Mouse (Mus musculus) liver, embryonic 11.5 days (tissue): Measurements from ENCODE around the gene Slc3a1. TPM values are rescaled to one million over a fixed set of nuclear protein-coding genes. Genes with fewer than 3 reads are reported as not detected.
A peak's percentile ranks its signal among the peaks of the same experiment; 100 is the strongest.

Source experiments
- ATAC-seq: fragments of 200-750 bp; cut with Nextera tagmentation; replicated peaks from 2 replicates; pipeline ENCODE4 v1.8.0; 2017; ENCODE audit warnings: moderate number of reproducible peaks, mild to moderate bottlenecking, moderate TSS enrichment, moderate library complexity; ENCODE audit not compliant: low FRiP score
- DNase-seq: peaks from one replicate; pipeline ENCODE4 v3.0.0-alpha.2; 2017; ENCODE audit warnings: low spot score
- H3K27ac ChIP-seq: fragments of 300-500 bp; sonication (generic); 2 replicates; pipeline ENCODE4 v1.5.1; 2014; ENCODE audit warnings: mild to moderate bottlenecking, low read depth, low read length, control low read depth
- H3K27me3 ChIP-seq: fragments of 300-500 bp; sonication (generic); replicated peaks from 2 replicates; pipeline ENCODE4 v1.6.1; 2014; ENCODE audit warnings: low read length, mixed read lengths; ENCODE audit not compliant: control insufficient read depth, insufficient read depth
- H3K36me3 ChIP-seq: fragments of 300-500 bp; sonication (generic); 2 replicates; pipeline ENCODE4 v1.6.1; 2014; ENCODE audit warnings: mild to moderate bottlenecking, low read length, moderate library complexity, mixed read lengths; ENCODE audit not compliant: control insufficient read depth, insufficient read depth
- H3K4me1 ChIP-seq: fragments of 300-500 bp; sonication (generic); replicated peaks from 2 replicates; pipeline ENCODE4 v1.6.1; 2014; ENCODE audit warnings: low read length, mixed read lengths; ENCODE audit not compliant: control insufficient read depth, insufficient read depth
- H3K4me2 ChIP-seq: fragments of 300-500 bp; sonication (generic); 2 replicates; pipeline ENCODE4 v1.6.1; 2014; ENCODE audit warnings: mild to moderate bottlenecking, control low read depth, moderate library complexity
- H3K4me3 ChIP-seq: fragments of 300-500 bp; sonication (generic); 2 replicates; pipeline ENCODE4 v1.5.1; 2014; ENCODE audit warnings: low read depth, low read length, control low read depth
- H3K9ac ChIP-seq: fragments of 300-500 bp; sonication (generic); 2 replicates; pipeline ENCODE4 v1.6.1; 2014; ENCODE audit warnings: low read depth, low read length, control low read depth
- H3K9me3 ChIP-seq: fragments of 300-500 bp; sonication (generic); 2 replicates; pipeline ENCODE4 v1.6.1; 2016; ENCODE audit warnings: low read length, inconsistent platforms, mixed read lengths; ENCODE audit not compliant: control insufficient read depth
- WGBS: fragments of 180-500 bp; shearing (Covaris S2); extraction: QIAGEN DNeasy Blood & Tissue Kit; methylation state at CpG from one replicate; pipeline ENCODE4 v1.1.7; 2014; 5-methylcytosine and 5-hydroxymethylcytosine counted together
- polyA plus RNA-seq: library from polyadenylated mRNA; unstranded; fragments of >200 nt; fragmentation: Nextera tagmentation; extraction: Ambion mirVana; gene quantifications from 2 replicates; pipeline ENCODE4 v1.2.1, GENCODE M21; 2014

Gene Slc3a1
- 0.27 and 0.49 TPM in 2 replicates for polyA plus RNA-seq

GRCm38 (mm10) chr17:85028093-85028739 is at the start of gene Slc3a1:
Gene Slc3a1, plus strand, starts transcription at chr17:85028376.
- peak; percentile 30 for DNase-seq
- no peak within 1 kb of the TSS for H3K4me3 ChIP-seq
- H3K9me3 ChIP-seq = no peaks in the 10 kb centered on the region
- WGBS = 87% methylated on average over 20 of the region's 20 CpGs
- ATAC-seq = no peak
- H3K4me2 ChIP-seq = no peak within 1 kb of the TSS
- H3K4me1 ChIP-seq = no peaks in the 10 kb centered on the region
- no peak within 1 kb of the TSS for H3K9ac ChIP-seq
- no peaks in the 10 kb centered on the region for H3K27me3 ChIP-seq
- H3K36me3 ChIP-seq = no peaks in the 10 kb centered on the region
- no peak within 1 kb of the TSS for H3K27ac ChIP-seq

GRCm38 (mm10) chr17:84981721-84982120 is 46.5 kb upstream of the Slc3a1 start:
- Histone ChIP-seq H3K9ac (no peak overlapping the region), H3K27me3 (no peaks in the 10 kb centered on the region), H3K9me3 (0 out of 2 replicates have a peak, but pooled peaks cover 2% of the 10 kb centered on the region), H3K36me3 (peaks cover 2% of the 10 kb centered on the region; the same call in 1 of the 2 replicates), H3K4me2 (no peak overlapping the region), H3K4me1 (peaks cover 11% of the 10 kb centered on the region), H3K27ac (no peak overlapping the region), H3K4me3 (no peak overlapping the region)
- WGBS = 84% methylated on average over 1 of the region's 1 CpGs
- DNase-seq (no peak), ATAC-seq (no peak)

GRCm38 (mm10) chr17:84982735-84983134 is 45.4 kb upstream of the Slc3a1 start:
- Histone ChIP-seq H3K27ac (no peak overlapping the region), H3K4me3 (no peak overlapping the region), H3K4me2 (no peak overlapping the region), H3K9ac (no peak overlapping the region), H3K36me3 (no peaks in the 10 kb centered on the region), H3K4me1 (peaks cover 15% of the 10 kb centered on the region), H3K27me3 (no peaks in the 10 kb centered on the region), H3K9me3 (no peaks in the 10 kb centered on the region)
- DNase-seq (no peak), ATAC-seq (peak; percentile 56; the same call in 1 of the 2 replicates)
- 77% methylated on average over 2 of the region's 2 CpGs for WGBS

DNA sequence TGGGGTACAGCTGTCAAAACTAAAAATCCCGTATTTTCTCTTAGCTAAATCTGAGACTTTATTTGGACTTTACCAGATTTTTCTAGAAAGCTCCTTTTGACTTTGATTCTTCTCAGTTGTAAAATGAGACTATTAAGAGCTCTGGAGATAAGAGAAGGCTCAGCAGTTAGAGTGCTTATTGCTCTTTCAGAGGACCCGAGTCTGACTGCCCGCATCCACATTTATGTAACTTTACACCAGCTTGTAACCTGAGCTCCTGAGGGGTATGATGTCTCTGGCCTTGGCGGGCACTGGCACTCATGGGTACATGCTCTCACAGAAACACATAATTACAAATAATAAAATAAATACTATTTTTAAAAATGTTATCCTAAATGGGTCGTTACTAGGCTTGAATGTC is 41.8 kb upstream of the Slc3a1 start:
- 63% methylated on average over 5 of the region's 5 CpGs for WGBS
- Histone ChIP-seq H3K27me3 (no peaks in the 10 kb centered on the region), H3K4me2 (no peak overlapping the region), H3K4me3 (no peak overlapping the region), H3K4me1 (peaks cover 30% of the 10 kb centered on the region), H3K27ac (no peak overlapping the region), H3K9me3 (no peaks in the 10 kb centered on the region), H3K9ac (no peak overlapping the region), H3K36me3 (no peaks in the 10 kb centered on the region)
- DNase-seq = no peak
- ATAC-seq = no peak

GRCm38 (mm10) chr17:84987834-84988410 is 40.3 kb upstream of the Slc3a1 start:
- Histone ChIP-seq H3K4me1 (peaks cover 28% of the 10 kb centered on the region), H3K27ac (no peak overlapping the region), H3K27me3 (no peaks in the 10 kb centered on the region), H3K4me2 (no peak overlapping the region), H3K4me3 (no peak overlapping the region), H3K36me3 (0 out of 2 replicates have a peak, but pooled peaks cover under 1% of the 10 kb centered on the region), H3K9ac (no peak overlapping the region), H3K9me3 (no peaks in the 10 kb centered on the region)
- WGBS = 86% methylated on average over 3 of the region's 3 CpGs
- ATAC-seq (no peak), DNase-seq (no peak)

- Histone ChIP-seq H3K9me3 (no peaks in the 10 kb centered on the region), H3K9ac (no peak overlapping the region), H3K27me3 (no peaks in the 10 kb centered on the region), H3K36me3 (0 out of 2 replicates have a peak, but pooled peaks cover 2% of the 10 kb centered on the region), H3K4me3 (no peak overlapping the region), H3K4me1 (peaks cover 28% of the 10 kb centered on the region), H3K4me2 (no peak overlapping the region), H3K27ac (no peak overlapping the region)
- ATAC-seq (no peak), DNase-seq (no peak)
Measured at GRCm38 (mm10) chr17:84988514-84988913, 39.7 kb upstream of the Slc3a1 start.

- Histone ChIP-seq H3K27ac (no peak overlapping the region), H3K9me3 (no peaks in the 10 kb centered on the region), H3K4me1 (no peaks in the 10 kb centered on the region), H3K4me3 (no peak overlapping the region), H3K4me2 (no peak overlapping the region), H3K9ac (no peak overlapping the region), H3K36me3 (peaks cover 13% of the 10 kb centered on the region; the same call in 1 of the 2 replicates), H3K27me3 (no peaks in the 10 kb centered on the region)
- ATAC-seq = no peak
- 84% methylated on average over 6 of the region's 6 CpGs for WGBS
- no peak for DNase-seq
Measured at GRCm38 (mm10) chr17:84995844-84996243, 32.3 kb upstream of the Slc3a1 start.

DNA sequence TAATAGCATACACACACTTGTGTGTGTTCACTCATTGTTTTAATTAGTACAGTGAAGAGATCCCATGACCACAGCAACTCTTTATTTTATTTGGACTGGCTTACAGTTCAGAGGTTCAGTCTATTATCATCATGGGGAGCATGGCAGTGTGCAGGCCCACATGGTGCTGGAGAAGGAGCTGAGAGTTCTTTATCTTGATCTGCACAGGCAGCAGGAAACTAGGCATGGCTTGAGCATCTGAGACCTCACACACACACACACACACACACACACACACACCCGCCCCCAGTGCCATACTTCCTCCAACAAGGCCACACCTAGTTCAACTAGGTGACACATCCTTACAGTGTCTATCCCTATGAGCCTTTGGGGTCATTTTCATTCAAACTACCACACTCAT is 30.5 kb upstream of the Slc3a1 start:
- ATAC-seq = peak; percentile 45
- no peak overlapping the region for H3K27ac ChIP-seq

GRCm38 (mm10) chr17:84999636-85000035 is 28.5 kb upstream of the Slc3a1 start:
- Histone ChIP-seq H3K4me1 (no peaks in the 10 kb centered on the region), H3K36me3 (peaks cover 16% of the 10 kb centered on the region; the same call in 1 of the 2 replicates), H3K4me2 (no peak overlapping the region), H3K9me3 (no peaks in the 10 kb centered on the region), H3K4me3 (no peak overlapping the region), H3K9ac (no peak overlapping the region), H3K27ac (no peak overlapping the region), H3K27me3 (no peaks in the 10 kb centered on the region)
- DNase-seq = no peak
- WGBS = 81% methylated on average over 10 of the region's 10 CpGs
- no peak for ATAC-seq

More for the DNA sequence above, 30.5 kb upstream of the Slc3a1 start:
- Histone ChIP-seq H3K36me3 (peaks cover 13% of the 10 kb centered on the region; the same call in 1 of the 2 replicates), H3K9ac (no peak overlapping the region), H3K27me3 (no peaks in the 10 kb centered on the region), H3K4me2 (no peak overlapping the region), H3K4me1 (no peaks in the 10 kb centered on the region), H3K9me3 (no peaks in the 10 kb centered on the region), H3K4me3 (no peak overlapping the region)
- DNase-seq = no peak
- WGBS = 73% methylated on average over 1 of the region's 1 CpGs
